Mouse (Mus musculus): Measurements from ENCODE around the gene Creb3l1.

The Creb3l1 gene

GRCm38 (mm10) chr2:91945483-91945882, 78.8 kb downstream of the Creb3l1 start, which contains the start of gene Gm9821:
Gene Gm9821, plus strand, starts transcription at chr2:91945703.
- no peak for DNase-seq (ENCODE audit: low spot score in 2 of 2)

- DNase-seq (ENCODE audit: low spot score in 2 of 2), result peak; percentile 74 to 80
These were observed 79.9 kb downstream of the Creb3l1 start for GRCm38 (mm10) chr2:91944170-91944950.

- no peak for DNase-seq (ENCODE audit: low spot score in 2 of 2)
These were observed 81.9 kb downstream of the Creb3l1 start for GRCm38 (mm10) chr2:91942356-91942755.

GRCm38 (mm10) chr2:91939303-91939935, 84.9 kb downstream of the Creb3l1 start:
- no peak for DNase-seq (ENCODE audit: low spot score in 2 of 2)

GRCm38 (mm10) chr2:91936154-91936553, 88.1 kb downstream of the Creb3l1 start:
- DNase-seq (ENCODE audit: low spot score in 2 of 2), result no peak

GRCm38 (mm10) chr2:91934826-91935525, 89.3 kb downstream of the Creb3l1 start:
- no peak for DNase-seq (ENCODE audit: low spot score in 2 of 2)

- DNase-seq (ENCODE audit: low spot score in 2 of 2), result no peak
These were observed 90.3 kb downstream of the Creb3l1 start for GRCm38 (mm10) chr2:91934016-91934415.

GRCm38 (mm10) chr2:91933471-91933870, 90.8 kb downstream of the Creb3l1 start:
- no peak for DNase-seq (ENCODE audit: low spot score in 2 of 2)

- DNase-seq (ENCODE audit: low spot score in 2 of 2), result no peak
These were observed 91.5 kb downstream of the Creb3l1 start for GRCm38 (mm10) chr2:91932737-91933350.
